Mouse (Mus musculus): ENCODE data around the gene Slc6a18. TPM values are rescaled to one million over a fixed set of nuclear protein-coding genes. Genes with fewer than 3 reads are reported as not detected.

Gene Slc6a18
- not detected for polyA plus RNA-seq (2014; fragmentation: Illumina TruSeq; extraction: RNeasy Lipid Tissue Mini Kit (QIAGEN cat#74804); ENCODE audit: low read depth, low replicate concordance)

GRCm38 (mm10) chr13:73677853-73678252, at the start of gene Slc6a18:
Gene Slc6a18, minus strand, starts transcription at chr13:73678023.

GRCm38 (mm10) chr13:73704694-73705325, 27.0 kb upstream of the Slc6a18 start, which contains the start of gene Slc6a19:
Gene Slc6a19, minus strand, starts transcription at chr13:73704865.

GRCm38 (mm10) chr13:73626745-73627549, 50.9 kb downstream of the Slc6a18 start, which contains the start of gene Tert:
Gene Tert, plus strand, starts transcription at chr13:73626911.

Other genes with a start within 250 kb of the Slc6a18 start
- gene Lpcat1, start 210.8 kb downstream of the Slc6a18 start, polyA plus RNA-seq (2014; fragmentation: Illumina TruSeq; extraction: RNeasy Lipid Tissue Mini Kit (QIAGEN cat#74804); ENCODE audit: low read depth, low replicate concordance) = 0.95 TPM
- gene Slc6a3, start 141.3 kb downstream of the Slc6a18 start, polyA plus RNA-seq (2014; fragmentation: Illumina TruSeq; extraction: RNeasy Lipid Tissue Mini Kit (QIAGEN cat#74804); ENCODE audit: low read depth, low replicate concordance) = not detected
- gene Clptm1l, start 74.0 kb downstream of the Slc6a18 start, polyA plus RNA-seq (2014; fragmentation: Illumina TruSeq; extraction: RNeasy Lipid Tissue Mini Kit (QIAGEN cat#74804); ENCODE audit: low read depth, low replicate concordance) = 58.1 TPM
- gene Tert, start 51.1 kb downstream of the Slc6a18 start, polyA plus RNA-seq (2014; fragmentation: Illumina TruSeq; extraction: RNeasy Lipid Tissue Mini Kit (QIAGEN cat#74804); ENCODE audit: low read depth, low replicate concordance) = 2.1 TPM
- 0.21 TPM for gene Slc6a19, start 26.8 kb upstream of the Slc6a18 start, polyA plus RNA-seq (2014; fragmentation: Illumina TruSeq; extraction: RNeasy Lipid Tissue Mini Kit (QIAGEN cat#74804); ENCODE audit: low read depth, low replicate concordance)
- 10.2 TPM for gene Slc12a7, start 55.1 kb upstream of the Slc6a18 start, polyA plus RNA-seq (2014; fragmentation: Illumina TruSeq; extraction: RNeasy Lipid Tissue Mini Kit (QIAGEN cat#74804); ENCODE audit: low read depth, low replicate concordance)
- gene Nkd2, start 169.6 kb upstream of the Slc6a18 start, polyA plus RNA-seq (2014; fragmentation: Illumina TruSeq; extraction: RNeasy Lipid Tissue Mini Kit (QIAGEN cat#74804); ENCODE audit: low read depth, low replicate concordance) = not detected

All from liver, adult 10 weeks (tissue).